9 mouse cellular contexts compared by ENCODE assay signal in the genomic region with DNA sequence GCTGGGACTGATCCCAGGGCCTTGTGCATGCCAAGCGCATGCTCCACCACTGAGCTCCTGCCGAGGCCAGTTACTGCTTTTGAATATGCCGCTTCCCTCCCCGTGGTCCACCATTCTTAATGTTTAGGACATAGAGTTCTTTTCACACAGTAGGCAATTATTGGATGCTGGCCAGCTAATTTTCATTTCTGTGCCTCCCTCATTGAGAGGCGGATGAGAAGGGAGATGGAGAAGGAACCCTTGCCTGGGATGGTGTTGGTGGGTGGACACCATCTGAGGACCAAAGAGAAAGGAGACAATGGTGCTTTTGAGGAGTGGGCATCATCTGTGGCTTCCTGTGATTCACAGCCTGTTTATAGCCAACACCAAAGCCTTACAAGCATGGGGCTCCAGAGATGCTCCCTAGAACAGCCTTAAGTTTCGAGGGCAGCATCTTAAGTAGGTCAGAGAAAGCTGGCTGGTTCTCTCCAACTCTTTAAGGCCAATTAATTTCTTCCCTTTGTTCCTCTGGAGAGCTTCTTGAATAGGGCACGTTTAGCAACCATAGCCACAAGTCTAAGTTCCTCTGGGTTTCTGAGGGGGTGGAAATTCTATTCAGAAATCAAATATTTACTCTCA. TPM values are rescaled to one million over a fixed set of nuclear protein-coding genes. Genes with fewer than 3 reads are reported as not detected.
DNase-seq lines count a peak whose midpoint lies in the region; ATAC-seq and TF ChIP-seq lines count a peak whose summit lies in the region.
"Had no signal": no experiment of that assay in that cellular context is flagged by ENCODE, and none has a peak within 500 bp of the region (broad histone marks: within the 10 kb centered on the region; RNA-seq: fewer than 3 reads in every experiment).

No protein-coding gene starts in this region.

- no peak overlapping the region for H3K4me3 ChIP-seq in limb, embryonic 12.5 days (replicated peaks)
- H3K4me3 ChIP-seq in limb, embryonic 10.5 days: no peak overlapping the region
- H3K4me3 ChIP-seq in embryonic facial prominence, embryonic 12.5 days: no peak overlapping the region
- no peak overlapping the region for H3K4me3 ChIP-seq in hindbrain, postnatal 0 days (ENCODE audit: low read length)
- H3K4me3 ChIP-seq in neural tube, embryonic 14.5 days (ENCODE audit: low read depth, low read length): no peak overlapping the region

- TF ChIP-seq CTCF in hindbrain, postnatal 0 days (IDR thresholded peaks at IDR 0.05; ENCODE audit: low read depth): no peak

- 83% methylated on average over 7 of the region's 7 CpGs for WGBS in limb, embryonic 12.5 days
- WGBS in limb, embryonic 10.5 days: 88% methylated on average over 7 of the region's 7 CpGs
- whole genome bisulfite sequencing in embryonic facial prominence, embryonic 12.5 days: 81% methylated on average over 7 of the region's 7 CpGs
- WGBS in hindbrain, postnatal 0 days: 23% methylated on average over 7 of the region's 7 CpGs
- WGBS in neural tube, embryonic 14.5 days: 30% methylated on average over 7 of the region's 7 CpGs

- H3K27me3 ChIP-seq in limb, embryonic 12.5 days: no peaks in the 10 kb centered on the region
- no peaks in the 10 kb centered on the region for H3K27me3 ChIP-seq in limb, embryonic 10.5 days (ENCODE audit: low read depth, poor library complexity, severe bottlenecking)
- no peaks in the 10 kb centered on the region for H3K27me3 ChIP-seq in embryonic facial prominence, embryonic 12.5 days
- no peaks in the 10 kb centered on the region for H3K27me3 ChIP-seq in hindbrain, postnatal 0 days (ENCODE audit: insufficient read depth, low read length)
- H3K27me3 ChIP-seq in neural tube, embryonic 14.5 days (ENCODE audit: control insufficient read depth, insufficient read depth, low read length): no peaks in the 10 kb centered on the region

- H3K9ac ChIP-seq in limb, embryonic 12.5 days (replicated peaks): no peak overlapping the region
- no peak overlapping the region for H3K9ac ChIP-seq in embryonic facial prominence, embryonic 12.5 days
- H3K9ac ChIP-seq in hindbrain, postnatal 0 days (replicated peaks; ENCODE audit: low read length): no peak overlapping the region
- H3K9ac ChIP-seq in neural tube, embryonic 14.5 days (replicated peaks; ENCODE audit: low read depth, low read length): no peak overlapping the region

- no peaks in the 10 kb centered on the region for H3K9me3 ChIP-seq in limb, embryonic 12.5 days
- H3K9me3 ChIP-seq in limb, embryonic 10.5 days (replicated peaks): no peaks in the 10 kb centered on the region
- no peaks in the 10 kb centered on the region for H3K9me3 ChIP-seq in embryonic facial prominence, embryonic 12.5 days
- no peaks in the 10 kb centered on the region for H3K9me3 ChIP-seq in hindbrain, postnatal 0 days (ENCODE audit: low read length)
- no peaks in the 10 kb centered on the region for H3K9me3 ChIP-seq in neural tube, embryonic 14.5 days (ENCODE audit: control insufficient read depth, low read length)

- no peak for DNase-seq in limb, embryonic 10.5 days (ENCODE audit: low spot score)
- DNase-seq in hindbrain, postnatal 0 days (ENCODE audit: low spot score): peak; percentile 88
- no peak for DNase-seq in yolk sac, embryonic 10.5 days (ENCODE audit: low spot score)
- DNase-seq in gastrocnemius, adult 8-10 months (ENCODE audit: low spot score in 2 of 2): no peak
- DNase-seq in MN1 (ENCODE audit: low spot score): no peak

- H3K27ac ChIP-seq in limb, embryonic 12.5 days: peak overlapping the region; percentile 62; the same call in 1 of the 2 replicates
- no peak overlapping the region for H3K27ac ChIP-seq in limb, embryonic 10.5 days
- peak overlapping the region; percentile 58; the same call in 1 of the 2 replicates for H3K27ac ChIP-seq in embryonic facial prominence, embryonic 12.5 days
- peak overlapping the region; percentile 92 for H3K27ac ChIP-seq in hindbrain, postnatal 0 days
- H3K27ac ChIP-seq in neural tube, embryonic 14.5 days (ENCODE audit: low read depth, low read length): peak overlapping the region; percentile 77

- ATAC-seq in limb, embryonic 12.5 days (ENCODE audit: insufficient number of reproducible peaks, insufficient read depth, low FRiP score, low TSS enrichment, low read depth): no peak
- ATAC-seq in embryonic facial prominence, embryonic 12.5 days (ENCODE audit: insufficient number of reproducible peaks, insufficient read depth, low FRiP score, low TSS enrichment): no peak
- ATAC-seq in hindbrain, postnatal 0 days: peak; percentile 86
- peak; percentile 85 for ATAC-seq in neural tube, embryonic 14.5 days (ENCODE audit: low read depth)

- peaks cover 7% of the 10 kb centered on the region; the same call in 1 of the 2 replicates for H3K4me1 ChIP-seq in limb, embryonic 12.5 days (replicated peaks)
- H3K4me1 ChIP-seq in limb, embryonic 10.5 days: peaks cover 11% of the 10 kb centered on the region
- peaks cover 8% of the 10 kb centered on the region for H3K4me1 ChIP-seq in embryonic facial prominence, embryonic 12.5 days
- H3K4me1 ChIP-seq in hindbrain, postnatal 0 days (ENCODE audit: insufficient read depth, low read length): peaks cover 20% of the 10 kb centered on the region; the same call in 1 of the 2 replicates
- H3K4me1 ChIP-seq in neural tube, embryonic 14.5 days (ENCODE audit: control insufficient read depth, insufficient read depth, low read length): no peaks in the 10 kb centered on the region

- H3K4me2 ChIP-seq in limb, embryonic 12.5 days: no peak overlapping the region
- no peak overlapping the region for H3K4me2 ChIP-seq in embryonic facial prominence, embryonic 12.5 days (replicated peaks)
- no peak overlapping the region for H3K4me2 ChIP-seq in hindbrain, postnatal 0 days (ENCODE audit: low read depth, low read length)
- no peak overlapping the region for H3K4me2 ChIP-seq in neural tube, embryonic 14.5 days (ENCODE audit: low read depth, low read length)

- no peaks in the 10 kb centered on the region for H3K36me3 ChIP-seq in limb, embryonic 12.5 days
- H3K36me3 ChIP-seq in limb, embryonic 10.5 days: no peaks in the 10 kb centered on the region
- no peaks in the 10 kb centered on the region for H3K36me3 ChIP-seq in embryonic facial prominence, embryonic 12.5 days
- H3K36me3 ChIP-seq in hindbrain, postnatal 0 days (ENCODE audit: insufficient read depth, low read length): no peaks in the 10 kb centered on the region
- H3K36me3 ChIP-seq in neural tube, embryonic 14.5 days (ENCODE audit: control insufficient read depth, insufficient read depth, low read length): no peaks in the 10 kb centered on the region

RNA-seq across cellular contexts. Expression of a gene that starts 8.3 kb away (rescaled TPM):
- 0.06 TPM in 1 of 2 replicates, not detected in the other for polyA plus RNA-seq in limb, embryonic 12.5 days (2016; fragmentation: Nextera tagmentation; extraction: Ambion mirVana)
- polyA plus RNA-seq in limb, embryonic 10.5 days (2016; fragmentation: Nextera tagmentation; extraction: Ambion mirVana): 0.04 TPM in 1 of 2 replicates, not detected in the other
- polyA plus RNA-seq in embryonic facial prominence, embryonic 12.5 days (2016; fragmentation: Nextera tagmentation; extraction: Ambion mirVana): 0.10 TPM in 1 of 2 replicates, not detected in the other
- total RNA-seq in hindbrain, postnatal 0 days (2014; rRNA removed): 40.5 and 45.9 TPM in 2 replicates
- 69.2 and 74.4 TPM in 2 replicates for polyA plus RNA-seq in hindbrain, postnatal 0 days (2015; fragmentation: Nextera tagmentation; extraction: Ambion mirVana)
- 10.5 and 20.8 TPM in 2 replicates for polyA plus RNA-seq in neural tube, embryonic 14.5 days (2014; fragmentation: Nextera tagmentation; extraction: Ambion mirVana)
- total RNA-seq in gastrocnemius, adult 8-10 months (2022): under 1 TPM in 1 of 4 experiments, not detected in 3; 0.21 TPM
- total RNA-seq: liver, adult 2 months had no signal
- polyA plus RNA-seq: liver, adult 2 months had no signal

RNA-seq across cellular contexts. Expression of a gene that starts 10.6 kb away (rescaled TPM):
- 8.1 and 8.5 TPM in 2 replicates for polyA plus RNA-seq in limb, embryonic 12.5 days (2016; fragmentation: Nextera tagmentation; extraction: Ambion mirVana)
- 8.3 and 8.8 TPM in 2 replicates for polyA plus RNA-seq in limb, embryonic 10.5 days (2016; fragmentation: Nextera tagmentation; extraction: Ambion mirVana)
- 8.3 and 8.4 TPM in 2 replicates for polyA plus RNA-seq in embryonic facial prominence, embryonic 12.5 days (2016; fragmentation: Nextera tagmentation; extraction: Ambion mirVana)
- 5.5 and 6.9 TPM in 2 replicates for total RNA-seq in hindbrain, postnatal 0 days (2014; rRNA removed)
- polyA plus RNA-seq in hindbrain, postnatal 0 days (2015; fragmentation: Nextera tagmentation; extraction: Ambion mirVana): 7.1 and 7.4 TPM in 2 replicates
- 7.4 and 8.7 TPM in 2 replicates for polyA plus RNA-seq in neural tube, embryonic 14.5 days (2014; fragmentation: Nextera tagmentation; extraction: Ambion mirVana)
- total RNA-seq in gastrocnemius, adult 8-10 months (2022): 1 to 10 TPM; 1.3 to 1.7 (median 1.6) TPM

RNA-seq across cellular contexts. Expression of a gene that starts 42.9 kb away (rescaled TPM):
- 8.4 and 10.3 TPM in 2 replicates for polyA plus RNA-seq in limb, embryonic 12.5 days (2016; fragmentation: Nextera tagmentation; extraction: Ambion mirVana)
- polyA plus RNA-seq in limb, embryonic 10.5 days (2016; fragmentation: Nextera tagmentation; extraction: Ambion mirVana): 9.9 and 10.3 TPM in 2 replicates
- polyA plus RNA-seq in embryonic facial prominence, embryonic 12.5 days (2016; fragmentation: Nextera tagmentation; extraction: Ambion mirVana): 7.7 and 8.9 TPM in 2 replicates
- total RNA-seq in hindbrain, postnatal 0 days (2014; rRNA removed): 12.5 and 13.1 TPM in 2 replicates
- polyA plus RNA-seq in hindbrain, postnatal 0 days (2015; fragmentation: Nextera tagmentation; extraction: Ambion mirVana): 3.6 and 4.5 TPM in 2 replicates
- 2.4 and 3.7 TPM in 2 replicates for polyA plus RNA-seq in neural tube, embryonic 14.5 days (2014; fragmentation: Nextera tagmentation; extraction: Ambion mirVana)
- total RNA-seq in gastrocnemius, adult 8-10 months (2022): 1 to 10 TPM; 6.8 to 9.2 (median 7.1) TPM

Comparison
In these comparisons a context has a peak if more than half of its experiments do, and no peak if none do; other contexts are left out.
1. ATAC-seq: peak in hindbrain, postnatal 0 days (single experiment) and neural tube, embryonic 14.5 days (single experiment); none in limb, embryonic 12.5 days (single experiment) and embryonic facial prominence, embryonic 12.5 days (single experiment).
2. RNA of a gene that starts 8.3 kb away (polyA plus RNA-seq): 69.2 to 74.4 TPM in hindbrain, postnatal 0 days and 10.5 to 20.8 TPM in neural tube, embryonic 14.5 days; 0.04 TPM in limb, embryonic 10.5 days, 0.06 TPM in limb, embryonic 12.5 days and 0.10 TPM in embryonic facial prominence, embryonic 12.5 days; every median in the first group is over 10 times any median in the second.